Mouse (Mus musculus): ENCODE results near the gene Wbp1l. TPM values are rescaled to one million over a fixed set of nuclear protein-coding genes. Genes with fewer than 3 reads are reported as not detected.
A peak's percentile ranks its signal among the peaks of the same experiment; 100 is the strongest.

Gene Wbp1l
- total and polyA plus RNA-seq, 2 experiments from 2014 or later: 27.1 to 44.8 TPM

DNA sequence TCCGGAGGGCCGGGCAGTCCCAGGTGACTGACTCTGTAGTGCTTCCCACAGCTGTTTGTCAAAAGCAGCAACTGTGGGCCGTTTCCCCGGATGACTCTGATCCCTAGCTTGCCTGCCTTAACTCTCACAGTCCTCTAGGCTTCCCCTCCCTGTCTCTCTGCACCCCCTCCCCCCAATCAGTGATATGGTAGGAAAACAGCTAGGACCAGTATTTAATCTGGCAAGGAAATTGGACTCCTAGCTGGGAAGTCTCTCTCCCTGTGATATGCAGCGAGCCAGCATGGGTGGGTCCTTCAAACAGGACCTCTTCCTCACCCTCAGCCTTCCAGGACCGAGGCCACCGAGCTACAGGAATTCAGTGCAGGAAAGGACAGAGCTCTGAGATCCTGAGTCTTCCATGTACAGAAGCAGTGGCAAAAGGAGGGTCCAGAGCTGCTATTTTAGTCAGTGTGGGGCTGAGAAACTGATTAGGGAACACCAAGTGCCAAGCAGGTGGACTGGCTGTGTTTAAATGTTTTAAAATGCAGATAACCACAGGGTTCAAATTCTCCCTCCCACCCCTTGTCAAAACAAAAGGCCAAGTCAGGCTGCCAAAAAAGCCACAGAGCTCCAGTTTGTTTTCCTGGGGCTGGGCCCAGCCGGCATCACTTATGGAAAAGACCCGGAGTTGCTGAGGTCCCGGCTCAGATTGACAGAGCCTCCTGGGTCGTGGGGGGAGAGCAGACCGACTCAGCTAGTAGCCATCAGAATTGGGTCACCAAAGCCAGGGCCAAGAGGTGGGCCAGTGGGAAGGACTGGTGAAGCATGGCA lies 46.1 kb downstream of the Wbp1l start:
- H3K27me3 ChIP-seq (ENCODE audit: insufficient read depth, low read length): no peaks in the 10 kb centered on the region
- peak; percentile 43; the same call in 1 of the 2 replicates for ATAC-seq (ENCODE audit: low FRiP score)

DNA sequence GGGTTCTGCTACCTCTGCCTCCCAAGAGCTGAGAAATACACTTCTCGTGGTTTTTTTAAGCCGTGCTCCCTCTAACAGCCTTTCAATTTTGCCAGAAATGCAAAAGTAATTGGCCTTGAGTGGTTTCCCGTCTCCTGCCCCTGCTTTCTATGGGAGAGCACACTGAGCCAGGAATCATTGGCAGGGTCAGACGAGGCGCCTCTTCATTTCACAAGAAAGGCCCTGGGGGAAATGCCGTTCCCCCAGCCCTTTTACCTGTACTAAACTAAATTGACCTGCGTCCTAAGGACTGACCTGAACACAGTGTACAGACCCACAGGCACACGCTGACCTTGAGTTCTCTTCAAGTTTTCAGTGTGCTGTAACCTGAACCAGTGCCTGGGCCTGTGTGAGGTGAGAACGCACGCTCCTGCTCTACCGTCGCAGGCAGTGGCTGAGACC lies 47.2 kb downstream of the Wbp1l start:
- H3K27ac ChIP-seq (ENCODE audit: low read depth, low read length): no peak overlapping the region
- no peak overlapping the region for H3K4me2 ChIP-seq (ENCODE audit: low read depth, low read length, poor library complexity, severe bottlenecking)
- H3K36me3 ChIP-seq (ENCODE audit: insufficient read depth, low read length): peaks cover 6% of the 10 kb centered on the region
- TF ChIP-seq CTCF (IDR thresholded peaks at IDR 0.05): no peak
- no peaks in the 10 kb centered on the region for H3K9me3 ChIP-seq (ENCODE audit: low read length)
- H3K9ac ChIP-seq (replicated peaks; ENCODE audit: low read length, poor library complexity, severe bottlenecking): no peak overlapping the region
- no peak overlapping the region for H3K4me3 ChIP-seq (ENCODE audit: low read depth, low read length)
- H3K27me3 ChIP-seq (ENCODE audit: insufficient read depth, low read length): no peaks in the 10 kb centered on the region
- ATAC-seq (ENCODE audit: low FRiP score) (no peak), DNase-seq (ENCODE audit: low spot score) (no peak)
- WGBS: 75% methylated on average over 12 of the region's 12 CpGs
- peaks cover 3% of the 10 kb centered on the region; the same call in 1 of the 2 replicates for H3K4me1 ChIP-seq (ENCODE audit: insufficient read depth, low read length)

More for the DNA sequence above, 46.1 kb downstream of the Wbp1l start:
- Histone ChIP-seq H3K4me3 (ENCODE audit: low read depth, low read length) (no peak overlapping the region), H3K4me1 (ENCODE audit: insufficient read depth, low read length) (peaks cover 3% of the 10 kb centered on the region; the same call in 1 of the 2 replicates), H3K36me3 (ENCODE audit: insufficient read depth, low read length) (peaks cover 6% of the 10 kb centered on the region), H3K4me2 (ENCODE audit: low read depth, low read length, poor library complexity, severe bottlenecking) (no peak overlapping the region), H3K9me3 (ENCODE audit: low read length) (no peaks in the 10 kb centered on the region), H3K27ac (ENCODE audit: low read depth, low read length) (peak overlapping the region; percentile 27), H3K9ac (replicated peaks; ENCODE audit: low read length, poor library complexity, severe bottlenecking) (no peak overlapping the region)
- 40% methylated on average over 12 of the region's 12 CpGs for WGBS
- no peak for TF ChIP-seq CTCF (IDR thresholded peaks at IDR 0.05)
- DNase-seq (ENCODE audit: low spot score): peak; percentile 68

- Histone ChIP-seq H3K4me3 (ENCODE audit: low read depth, low read length) (no peak overlapping the region), H3K4me2 (ENCODE audit: low read depth, low read length, poor library complexity, severe bottlenecking) (no peak overlapping the region), H3K4me1 (ENCODE audit: insufficient read depth, low read length) (no peaks in the 10 kb centered on the region), H3K27ac (ENCODE audit: low read depth, low read length) (no peak overlapping the region), H3K36me3 (ENCODE audit: insufficient read depth, low read length) (peaks cover 5% of the 10 kb centered on the region; the same call in 1 of the 2 replicates), H3K9me3 (ENCODE audit: low read length) (no peaks in the 10 kb centered on the region), H3K9ac (replicated peaks; ENCODE audit: low read length, poor library complexity, severe bottlenecking) (no peak overlapping the region), H3K27me3 (ENCODE audit: insufficient read depth, low read length) (no peaks in the 10 kb centered on the region)
- DNase-seq (ENCODE audit: low spot score): no peak
- WGBS: 79% methylated on average over 3 of the region's 3 CpGs
- no peak for TF ChIP-seq CTCF (IDR thresholded peaks at IDR 0.05)
- no peak for ATAC-seq (ENCODE audit: low FRiP score)
Measured at GRCm38 (mm10) chr19:46647254-46647653, 48.4 kb downstream of the Wbp1l start.

DNA sequence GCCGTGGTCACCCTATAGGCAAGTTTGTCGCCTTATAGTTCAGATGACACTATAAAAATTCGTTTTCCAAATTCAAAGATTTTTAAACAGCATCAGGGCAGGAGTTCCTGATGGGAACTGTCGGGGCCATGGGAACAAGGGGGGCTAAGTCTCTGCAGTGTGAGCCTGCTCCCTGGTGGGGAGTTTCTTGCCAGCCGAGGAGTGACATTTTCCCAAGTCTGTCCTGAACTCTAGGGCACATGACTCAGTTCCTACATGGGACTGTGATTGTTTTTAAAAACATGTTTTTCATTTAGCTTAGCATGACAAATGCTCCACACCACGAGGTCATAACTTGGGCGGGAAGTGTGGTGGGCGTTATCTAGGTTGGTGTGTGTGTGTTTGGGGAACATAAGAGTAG lies 49.0 kb downstream of the Wbp1l start:
- ATAC-seq (ENCODE audit: low FRiP score): no peak
- TF ChIP-seq CTCF (IDR thresholded peaks at IDR 0.05): peak; percentile 58
- DNase-seq (ENCODE audit: low spot score): no peak

DNA sequence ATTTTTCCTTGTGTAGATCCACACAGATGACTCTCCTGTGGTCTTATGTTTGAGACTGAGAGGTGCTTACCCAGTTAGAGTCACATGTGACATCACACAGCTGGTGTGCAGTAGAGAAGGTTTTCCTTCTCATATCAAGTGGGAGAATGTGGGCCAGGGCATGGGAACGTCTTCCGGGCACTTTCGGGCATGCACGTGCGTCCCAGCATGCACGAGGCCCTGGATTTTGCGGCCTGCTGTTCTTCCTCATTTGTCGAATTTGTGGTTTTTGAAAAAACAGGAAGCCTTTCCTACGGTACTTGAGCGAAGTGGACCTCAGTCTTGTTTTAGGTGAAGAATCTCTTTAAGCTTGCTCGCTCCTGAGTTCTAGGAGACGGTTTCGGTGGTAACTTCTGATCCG lies 49.7 kb downstream of the Wbp1l start:
- TF ChIP-seq CTCF (IDR thresholded peaks at IDR 0.05): no peak
- DNase-seq (ENCODE audit: low spot score) (no peak), ATAC-seq (ENCODE audit: low FRiP score) (no peak)
- Histone ChIP-seq H3K4me2 (ENCODE audit: low read depth, low read length, poor library complexity, severe bottlenecking) (no peak overlapping the region), H3K4me3 (ENCODE audit: low read depth, low read length) (no peak overlapping the region), H3K9ac (replicated peaks; ENCODE audit: low read length, poor library complexity, severe bottlenecking) (no peak overlapping the region), H3K9me3 (ENCODE audit: low read length) (no peaks in the 10 kb centered on the region), H3K27me3 (ENCODE audit: insufficient read depth, low read length) (no peaks in the 10 kb centered on the region), H3K27ac (ENCODE audit: low read depth, low read length) (no peak overlapping the region), H3K4me1 (ENCODE audit: insufficient read depth, low read length) (no peaks in the 10 kb centered on the region), H3K36me3 (ENCODE audit: insufficient read depth, low read length) (peaks cover 9% of the 10 kb centered on the region)
- 97% methylated on average over 14 of the region's 14 CpGs for WGBS

More for the DNA sequence above, 49.0 kb downstream of the Wbp1l start:
- no peaks in the 10 kb centered on the region for H3K27me3 ChIP-seq (ENCODE audit: insufficient read depth, low read length)
- H3K4me1 ChIP-seq (ENCODE audit: insufficient read depth, low read length): no peaks in the 10 kb centered on the region
- H3K4me2 ChIP-seq (ENCODE audit: low read depth, low read length, poor library complexity, severe bottlenecking): no peak overlapping the region
- H3K9ac ChIP-seq (replicated peaks; ENCODE audit: low read length, poor library complexity, severe bottlenecking): no peak overlapping the region
- H3K36me3 ChIP-seq (ENCODE audit: insufficient read depth, low read length): peaks cover 8% of the 10 kb centered on the region; the same call in 1 of the 2 replicates
- H3K4me3 ChIP-seq (ENCODE audit: low read depth, low read length): no peak overlapping the region
- no peak overlapping the region for H3K27ac ChIP-seq (ENCODE audit: low read depth, low read length)
- H3K9me3 ChIP-seq (ENCODE audit: low read length): no peaks in the 10 kb centered on the region
- WGBS: 82% methylated on average over 8 of the region's 8 CpGs

GRCm38 (mm10) chr19:46653188-46653587 lies 54.3 kb downstream of the Wbp1l start:
- Histone ChIP-seq H3K4me1 (ENCODE audit: insufficient read depth, low read length) (no peaks in the 10 kb centered on the region), H3K4me2 (ENCODE audit: low read depth, low read length, poor library complexity, severe bottlenecking) (no peak overlapping the region), H3K9me3 (ENCODE audit: low read length) (no peaks in the 10 kb centered on the region), H3K27me3 (ENCODE audit: insufficient read depth, low read length) (no peaks in the 10 kb centered on the region), H3K27ac (ENCODE audit: low read depth, low read length) (no peak overlapping the region), H3K36me3 (ENCODE audit: insufficient read depth, low read length) (peaks cover 31% of the 10 kb centered on the region), H3K4me3 (ENCODE audit: low read depth, low read length) (no peak overlapping the region), H3K9ac (replicated peaks; ENCODE audit: low read length, poor library complexity, severe bottlenecking) (no peak overlapping the region)
- no peak for DNase-seq (ENCODE audit: low spot score)
- WGBS: 81% methylated on average over 5 of the region's 5 CpGs
- TF ChIP-seq CTCF (IDR thresholded peaks at IDR 0.05): no peak
- no peak for ATAC-seq (ENCODE audit: low FRiP score)
